Mouse (Mus musculus) hematopoietic stem cell, adult 5-6 weeks (primary cell): Measurements from ENCODE around the gene Myct1. TPM values are rescaled to one million over a fixed set of nuclear protein-coding genes. Genes with fewer than 3 reads are reported as not detected.

Experiments
- ATAC-seq, 2 experiments: fragments of 125-278 bp in 1 of 2; replicated peaks in 1 of 2; 2 replicates each; pipeline ENCODE4 v1.8.0; 2016 to 2017; ENCODE audit warnings: inconsistent platforms in 2 of 2, mild to moderate bottlenecking in 2 of 2, moderate number of reproducible peaks in 2 of 2, low read depth in 1 of 2, moderate TSS enrichment in 1 of 2; ENCODE audit not compliant: low FRiP score in 2 of 2, poor library complexity in 2 of 2, severe bottlenecking in 2 of 2, insufficient read depth in 1 of 2, low TSS enrichment in 1 of 2
- total RNA-seq: library from RNA; stranded (forward); fragments of 172-1452, 232-1000 nt; gene quantifications from 2 replicates; pipeline ENCODE4 v1.2.3, GENCODE M21; 2017

Gene Myct1
- total RNA-seq, 1 experiment from 2014 or later: 60.7 TPM

- ATAC-seq: peak; percentile 14 to 25
Measured at GRCm38 (mm10) chr10:5600123-5600522, 6.5 kb downstream of the Myct1 start.

DNA sequence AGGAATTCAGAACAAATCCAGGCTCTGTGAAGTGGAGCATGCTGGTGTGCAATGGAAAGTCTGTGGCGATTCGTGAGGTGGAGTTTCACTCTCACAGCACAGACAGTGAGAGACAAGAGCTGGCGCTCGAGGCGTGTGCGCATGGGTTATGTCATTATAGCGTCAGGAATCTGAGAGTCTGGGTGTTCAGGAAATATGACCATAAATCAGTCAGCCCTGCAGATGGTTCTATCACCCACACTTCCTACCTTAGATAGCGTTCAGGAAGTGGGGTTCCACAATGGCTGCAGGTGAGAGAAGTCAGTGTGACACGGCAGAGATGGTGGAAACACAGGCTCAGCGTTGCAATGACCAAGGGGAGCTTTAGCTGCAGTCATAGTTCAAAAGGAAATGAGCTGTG, 9.9 kb downstream of the Myct1 start:
- ATAC-seq: peak; percentile 89 to 97

DNA sequence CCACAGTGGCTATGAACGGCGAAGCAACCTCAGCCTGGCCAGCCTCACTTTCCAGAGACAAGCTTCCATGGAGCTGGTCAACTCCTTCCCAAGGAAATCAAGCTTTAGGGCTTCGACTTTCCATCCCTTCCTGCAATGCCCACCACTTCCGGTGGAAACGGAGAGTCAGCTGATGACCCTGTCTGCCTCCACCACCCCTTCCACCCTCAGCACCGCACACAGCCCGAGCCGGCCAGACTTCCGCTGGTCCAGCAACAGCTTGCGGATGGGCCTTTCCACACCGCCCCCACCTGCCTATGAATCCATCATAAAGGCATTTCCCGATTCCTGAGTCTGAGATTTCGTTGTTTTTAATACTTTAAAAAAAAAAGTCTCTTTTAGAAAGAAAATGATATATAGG, 10.8 kb downstream of the Myct1 start:
- no peak for ATAC-seq

DNA sequence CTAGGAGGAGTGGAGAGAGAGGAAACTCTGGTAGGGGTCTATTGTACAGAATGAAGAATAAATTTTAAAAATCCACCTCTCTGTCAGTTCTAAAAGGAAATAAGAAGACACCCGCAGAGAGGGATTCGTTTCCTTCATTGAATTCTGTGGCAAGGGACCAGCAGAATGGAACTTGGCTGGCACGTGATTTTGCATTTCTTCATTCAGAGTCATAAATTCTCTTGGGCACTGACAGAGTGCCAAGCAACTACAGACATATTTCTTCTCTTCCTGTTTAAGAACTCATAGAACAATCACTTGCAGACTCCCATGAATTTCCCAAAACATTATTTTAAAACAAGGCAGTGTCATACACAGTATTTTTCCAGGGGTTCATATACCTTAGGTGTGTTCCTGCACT, 15.3 kb downstream of the Myct1 start:
- peak; percentile 51 to 66; a peak in 3 of 4 replicates for ATAC-seq

GRCm38 (mm10) chr10:5615186-5616040, 21.8 kb downstream of the Myct1 start:
- no peak for ATAC-seq

DNA sequence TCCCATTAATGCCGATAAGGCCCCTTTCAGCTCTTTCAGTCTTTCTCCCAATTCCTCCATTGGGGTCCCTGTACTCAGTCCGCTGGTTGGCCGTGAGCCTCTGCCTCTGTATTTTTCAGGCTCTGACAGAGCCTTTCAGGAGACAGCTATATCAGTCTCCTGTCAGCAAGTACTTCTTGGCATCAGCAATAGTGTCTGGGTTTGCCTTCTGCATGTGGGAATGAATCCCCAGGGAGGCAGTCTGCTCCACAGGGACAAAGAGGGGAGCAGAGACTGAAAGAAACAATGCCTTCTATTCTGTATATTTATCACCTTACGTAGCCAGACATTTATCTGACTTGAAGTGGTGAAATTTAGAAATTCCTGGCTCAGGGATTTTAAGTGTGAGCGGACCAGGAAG, 32.7 kb downstream of the Myct1 start:
- ATAC-seq: no peak

DNA sequence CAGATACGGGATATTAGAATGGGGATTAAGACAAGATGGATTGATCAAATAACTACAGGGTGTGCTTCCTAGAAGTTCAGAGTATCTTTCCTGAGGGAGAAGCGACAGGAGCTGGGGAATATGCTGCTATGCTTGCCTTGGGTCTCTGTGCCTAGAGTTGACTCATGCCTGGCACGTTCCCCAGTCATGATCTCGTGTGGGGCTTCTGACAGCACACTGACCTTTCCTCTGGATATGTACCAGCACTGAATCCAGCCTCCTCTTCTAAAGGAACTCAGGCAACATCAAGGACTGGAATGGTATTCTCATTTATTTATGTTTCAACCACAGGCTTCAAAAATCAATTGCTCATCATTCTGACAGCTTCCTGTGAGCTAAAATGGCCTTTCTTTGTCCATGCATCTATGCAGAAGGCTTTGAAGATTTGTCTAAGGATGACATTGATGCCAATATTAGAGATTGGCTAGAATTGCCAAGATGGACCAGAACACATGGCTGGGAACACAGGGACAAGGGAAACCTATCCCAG, 40.2 kb downstream of the Myct1 start:
- ATAC-seq: no peak

- peak; percentile 78 to 86 for ATAC-seq
Measured at GRCm38 (mm10) chr10:5634336-5634735, 40.8 kb downstream of the Myct1 start.

- no peak for ATAC-seq
Measured at GRCm38 (mm10) chr10:5637322-5637721, 43.7 kb downstream of the Myct1 start.

- peak; percentile 69 to 75; a peak in 3 of 4 replicates for ATAC-seq
Measured at GRCm38 (mm10) chr10:5639112-5639511, 45.5 kb downstream of the Myct1 start, which contains the start of gene Vip. Gene Vip, plus strand, starts transcription at chr10:5639218.

Other genes with a start within 250 kb of the Myct1 start
- 27.4 and 92.7 TPM in 2 replicates for gene Syne1, start 42.3 kb upstream of the Myct1 start, total RNA-seq
- gene Vip, start 45.4 kb downstream of the Myct1 start, total RNA-seq: not detected in 2 replicates
- 36.9 and 37.1 TPM in 2 replicates for gene Fbxo5, start 211.8 kb downstream of the Myct1 start, total RNA-seq
- gene Mtrf1l, start 230.1 kb downstream of the Myct1 start, total RNA-seq: 33.5 and 41.7 TPM in 2 replicates